Mouse (Mus musculus): Measurements from ENCODE around the gene Cadm1.

DNA sequence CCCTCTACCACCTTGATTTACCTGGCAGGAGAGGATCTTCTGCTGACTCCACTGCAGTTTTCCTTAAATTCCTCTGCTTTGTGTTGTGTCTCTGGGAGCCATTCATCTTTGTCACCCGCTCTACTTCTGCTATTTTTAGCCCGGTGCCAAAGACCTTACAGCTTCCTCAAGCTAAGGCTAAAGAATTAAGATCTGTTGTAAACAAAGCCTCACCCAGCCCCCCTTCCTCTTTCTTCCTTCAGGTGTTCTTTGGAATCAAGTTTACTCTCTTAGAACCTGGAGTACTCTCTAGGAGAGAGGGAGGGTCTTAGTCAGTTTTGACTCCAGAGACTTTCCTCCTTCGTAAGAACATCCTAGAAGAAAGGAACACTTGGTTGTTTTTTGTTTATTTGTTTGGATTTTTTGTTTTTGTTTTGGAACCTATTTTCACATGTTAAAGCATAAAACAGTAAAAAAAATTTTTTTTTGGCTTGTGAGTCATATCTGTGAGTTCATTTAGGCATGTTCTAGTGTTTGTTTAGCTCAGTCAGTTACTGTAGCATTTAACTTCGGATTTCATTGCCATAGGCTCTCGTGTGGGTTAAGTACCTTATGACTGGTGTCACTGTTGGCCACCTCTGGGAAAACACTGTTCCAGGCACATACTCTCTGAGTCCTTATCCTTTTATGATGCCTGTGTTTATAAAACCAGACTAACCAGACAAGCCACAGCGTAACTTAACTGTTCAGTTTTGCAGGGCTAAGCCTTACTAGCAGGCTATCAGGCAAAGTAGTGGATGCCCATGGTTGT, 51.8 kb downstream of the Cadm1 start:
- no peak for TF ChIP-seq CTCF (IDR thresholded peaks at IDR 0.05; ENCODE audit: low read depth, low read length)
- no peak for TF ChIP-seq EP300 (IDR thresholded peaks at IDR 0.05; ENCODE audit: insufficient read depth, low read depth, low read length)
- TF ChIP-seq POLR2A (IDR thresholded peaks at IDR 0.05; ENCODE audit: insufficient read depth, low read length), result no peak

Measured in ES-Bruce4 (cell line).